Mouse (Mus musculus): ENCODE measurements around the gene Hoxa3. TPM values are rescaled to one million over a fixed set of nuclear protein-coding genes. Genes with fewer than 3 reads are reported as not detected.

Gene Hoxa3
- polyA plus RNA-seq, 1 experiment from 2014 or later: 8.2 TPM

DNA sequence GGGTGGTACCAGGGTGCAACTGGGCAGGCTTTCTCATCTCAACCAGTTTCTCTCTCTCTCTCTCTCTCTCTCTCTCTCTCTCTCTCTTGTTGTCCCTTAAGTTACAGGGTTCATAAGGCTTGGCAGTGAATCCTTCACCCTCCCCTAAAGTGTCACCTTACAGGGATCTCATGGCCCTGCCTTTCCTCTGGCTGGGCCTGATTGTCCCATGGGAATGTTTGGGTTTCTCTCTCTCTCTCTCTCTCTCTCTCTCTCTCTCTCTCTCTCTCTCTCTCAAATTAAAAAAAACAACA, 5.5 kb downstream of the Hoxa3 start:
- Histone ChIP-seq H3K4me2 (replicated peaks; ENCODE audit: low read depth, low read length) (peak overlapping the region; percentile 81), H3K9me3 (ENCODE audit: low read length) (no peaks in the 10 kb centered on the region), H3K4me3 (ENCODE audit: low read length) (peak overlapping the region; percentile 55), H3K27ac (ENCODE audit: low read length) (peak overlapping the region; percentile 56), H3K36me3 (ENCODE audit: insufficient read depth, low read length) (peaks cover 8% of the 10 kb centered on the region; the same call in 1 of the 2 replicates), H3K4me1 (ENCODE audit: insufficient read depth, low read length) (peaks cover 64% of the 10 kb centered on the region), H3K27me3 (ENCODE audit: insufficient read depth, low read length) (0 out of 2 replicates have a peak, but pooled peaks cover 4% of the 10 kb centered on the region), H3K9ac (replicated peaks; ENCODE audit: low read length) (peak overlapping the region; percentile 62)
- ATAC-seq (ENCODE audit: low FRiP score, low TSS enrichment): no peak

DNA sequence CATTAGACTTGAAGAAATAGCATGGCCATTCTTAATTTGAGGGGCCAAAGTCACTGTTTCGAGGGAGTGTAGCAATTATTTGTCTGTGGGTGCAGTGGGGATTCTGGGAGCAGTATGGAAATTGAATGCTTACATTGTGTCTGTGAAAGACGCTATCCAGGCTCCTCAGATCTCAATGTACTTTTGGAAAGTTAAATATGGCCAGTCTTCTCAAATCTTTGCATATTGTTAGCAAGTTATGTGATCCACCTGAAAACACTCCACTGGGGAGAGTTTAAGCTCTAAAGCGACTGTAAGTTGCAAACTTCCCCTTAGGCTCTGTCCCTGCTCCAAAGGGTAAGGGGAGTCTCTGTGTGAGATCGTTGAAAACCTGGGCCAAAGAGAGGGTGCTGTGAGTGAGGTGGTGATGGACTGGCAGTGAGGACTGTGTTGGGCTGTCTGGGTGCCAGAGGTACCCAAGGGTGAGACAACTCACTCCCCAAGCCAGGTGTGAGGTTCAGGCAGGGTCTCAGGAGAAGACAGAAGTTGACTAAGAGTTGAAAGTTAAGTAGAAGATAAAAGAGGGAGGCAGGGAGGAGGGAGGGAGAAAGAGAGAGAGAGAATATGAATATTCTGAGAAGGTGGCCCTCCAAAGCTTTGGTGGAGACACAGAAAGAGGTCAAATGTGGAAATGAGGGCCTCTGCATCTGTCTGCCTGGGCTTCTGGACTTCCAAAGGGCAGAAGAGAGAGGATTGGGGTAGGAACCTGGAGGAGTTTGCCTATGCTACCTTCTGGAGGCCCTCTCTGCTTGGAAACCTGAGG, 6.1 kb downstream of the Hoxa3 start:
- Histone ChIP-seq H3K27ac (ENCODE audit: low read length) (peak overlapping the region; percentile 56), H3K27me3 (ENCODE audit: insufficient read depth, low read length) (0 out of 2 replicates have a peak, but pooled peaks cover 4% of the 10 kb centered on the region)

DNA sequence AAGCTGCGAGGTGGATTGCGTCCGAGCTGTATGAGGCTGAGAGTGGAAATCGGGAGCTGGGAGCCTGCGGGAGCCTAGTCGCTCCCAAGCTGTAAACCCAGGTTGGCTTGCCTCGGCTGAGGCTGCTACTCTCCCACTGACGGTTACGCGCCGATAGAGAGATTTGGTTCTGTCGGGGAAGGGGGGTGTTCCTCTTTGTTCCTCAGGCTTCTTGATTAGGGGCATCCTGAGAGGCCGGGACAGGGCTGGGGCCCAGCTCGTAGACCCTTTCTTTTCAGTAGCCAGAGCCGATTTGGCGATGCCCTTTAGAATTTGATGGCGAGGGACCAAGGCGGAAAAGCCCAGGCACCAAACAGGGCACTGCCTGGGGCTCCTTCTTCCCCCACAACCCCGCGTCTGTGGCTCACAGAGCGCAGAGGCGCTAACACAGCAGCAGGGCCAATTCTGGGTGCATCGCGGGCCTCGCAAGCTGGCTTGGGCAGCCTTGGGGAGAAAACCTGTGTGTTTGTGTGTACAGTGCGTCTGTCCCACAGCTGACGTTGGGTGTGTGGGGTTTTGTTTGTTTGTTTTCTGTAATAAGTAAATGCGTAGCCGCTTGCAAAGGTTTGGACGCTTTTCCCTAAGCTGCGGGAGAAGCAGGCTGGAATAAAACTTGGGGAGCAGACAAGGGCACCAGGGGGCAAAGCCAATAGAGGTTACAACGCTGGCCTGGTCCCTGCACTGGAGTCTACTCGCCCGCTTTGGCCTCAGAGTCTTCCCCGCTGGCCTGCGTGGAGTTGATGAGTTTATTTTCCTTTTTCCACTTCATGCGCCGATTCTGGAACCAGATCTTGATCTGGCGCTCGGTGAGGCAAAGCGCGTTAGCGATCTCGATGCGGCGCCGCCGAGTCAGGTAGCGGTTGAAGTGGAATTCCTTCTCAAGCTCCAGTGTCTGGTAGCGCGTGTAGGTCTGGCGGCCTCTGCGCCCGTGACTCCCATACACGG, 7.2 kb downstream of the Hoxa3 start:
- peaks cover 77% of the 10 kb centered on the region for H3K4me1 ChIP-seq (ENCODE audit: insufficient read depth, low read length)

More for the DNA sequence above, 6.1 kb downstream of the Hoxa3 start:
- Histone ChIP-seq H3K4me3 (ENCODE audit: low read length) (peak overlapping the region; percentile 55), H3K9ac (replicated peaks; ENCODE audit: low read length) (peak overlapping the region; percentile 62), H3K4me2 (replicated peaks; ENCODE audit: low read depth, low read length) (peak overlapping the region; percentile 81), H3K9me3 (ENCODE audit: low read length) (no peaks in the 10 kb centered on the region), H3K4me1 (ENCODE audit: insufficient read depth, low read length) (peaks cover 69% of the 10 kb centered on the region), H3K36me3 (ENCODE audit: insufficient read depth, low read length) (peaks cover 8% of the 10 kb centered on the region; the same call in 1 of the 2 replicates)
- ATAC-seq (ENCODE audit: low FRiP score, low TSS enrichment): no peak
- WGBS: 18% methylated on average over 4 of the region's 4 CpGs

DNA sequence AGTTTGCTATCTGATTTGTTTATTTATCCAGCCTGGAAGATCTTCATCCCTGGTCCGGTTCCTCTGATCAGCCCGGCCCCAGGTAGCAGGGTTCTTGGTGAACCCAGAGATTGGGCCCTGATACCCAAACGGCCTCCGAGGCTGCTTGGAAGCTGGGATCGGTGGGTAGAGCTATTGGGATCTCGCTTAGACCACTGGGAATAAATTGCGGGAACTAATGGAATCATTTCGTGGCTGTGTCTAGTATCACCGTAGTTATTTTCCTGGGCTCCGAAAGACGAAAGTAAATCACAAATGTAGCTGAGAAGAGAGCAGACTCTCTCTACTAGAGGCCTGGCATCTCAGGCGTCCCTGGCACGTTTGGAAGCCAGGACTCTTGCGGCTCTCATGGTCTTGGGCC, 7.9 kb downstream of the Hoxa3 start:
- H3K27me3 ChIP-seq (ENCODE audit: insufficient read depth, low read length): 0 out of 2 replicates have a peak, but pooled peaks cover 5% of the 10 kb centered on the region
- H3K27ac ChIP-seq (ENCODE audit: low read length): peak overlapping the region; percentile 43
- peaks cover 82% of the 10 kb centered on the region for H3K4me1 ChIP-seq (ENCODE audit: insufficient read depth, low read length)
- H3K4me3 ChIP-seq (ENCODE audit: low read length): peak overlapping the region; percentile 55
- peak overlapping the region; percentile 81 for H3K4me2 ChIP-seq (replicated peaks; ENCODE audit: low read depth, low read length)
- ATAC-seq (ENCODE audit: low FRiP score, low TSS enrichment): no peak
- H3K9ac ChIP-seq (replicated peaks; ENCODE audit: low read length): peak overlapping the region; percentile 62
- H3K36me3 ChIP-seq (ENCODE audit: insufficient read depth, low read length): peaks cover 18% of the 10 kb centered on the region; the same call in 1 of the 2 replicates
- no peaks in the 10 kb centered on the region for H3K9me3 ChIP-seq (ENCODE audit: low read length)
- WGBS: 14% methylated on average over 14 of the region's 14 CpGs

More for the DNA sequence above, 7.2 kb downstream of the Hoxa3 start:
- WGBS: 14% methylated on average over 55 of the region's 55 CpGs
- ATAC-seq (ENCODE audit: low FRiP score, low TSS enrichment): no peak
- H3K9ac ChIP-seq (replicated peaks; ENCODE audit: low read length): peak overlapping the region; percentile 62
- peak overlapping the region; percentile 55 for H3K4me3 ChIP-seq (ENCODE audit: low read length)
- H3K27ac ChIP-seq (ENCODE audit: low read length): peak overlapping the region; percentile 43
- H3K4me2 ChIP-seq (replicated peaks; ENCODE audit: low read depth, low read length): peak overlapping the region; percentile 81
- no peaks in the 10 kb centered on the region for H3K9me3 ChIP-seq (ENCODE audit: low read length)
- 0 out of 2 replicates have a peak, but pooled peaks cover 6% of the 10 kb centered on the region for H3K27me3 ChIP-seq (ENCODE audit: insufficient read depth, low read length)
- peaks cover 17% of the 10 kb centered on the region; the same call in 1 of the 2 replicates for H3K36me3 ChIP-seq (ENCODE audit: insufficient read depth, low read length)

DNA sequence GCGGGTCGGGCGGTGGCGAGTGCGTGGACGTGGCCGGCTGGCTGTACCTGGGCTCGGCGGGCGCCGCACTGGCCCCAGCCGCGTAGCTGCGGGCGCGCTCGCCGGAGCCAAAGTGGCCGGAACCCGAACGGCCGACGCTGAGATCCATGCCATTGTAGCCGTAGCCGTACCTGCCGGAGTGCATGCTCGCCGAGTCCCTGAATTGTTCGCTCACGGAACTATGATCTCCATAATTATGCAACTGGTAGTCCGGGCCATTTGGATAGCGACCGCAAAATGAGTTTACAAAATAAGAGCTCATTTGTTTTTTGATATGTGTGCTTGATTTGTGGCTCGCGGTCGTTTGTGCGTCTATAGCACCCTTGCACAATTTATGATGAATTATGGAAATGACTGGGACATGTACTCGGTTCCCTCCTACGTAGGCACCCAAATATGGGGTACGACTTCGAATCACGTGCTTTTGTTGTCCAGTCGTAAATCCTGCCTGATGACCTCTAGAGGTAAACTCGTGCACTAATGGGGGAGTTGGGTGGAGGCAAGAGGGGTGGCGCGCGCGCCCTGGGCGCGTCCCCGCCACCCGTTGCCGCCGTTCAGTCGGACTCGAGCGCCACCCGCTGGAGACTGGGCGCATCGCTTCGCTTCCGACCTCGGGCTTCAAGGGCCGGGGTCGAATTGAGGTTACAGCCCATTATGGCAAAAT, 8.9 kb downstream of the Hoxa3 start, which contains the start of gene Hoxa5:
TSS of gene Hoxa5 (minus strand) at position 538 of the 703 bp plus-strand sequence.
- H3K27ac ChIP-seq (ENCODE audit: low read length): peak within 1 kb of the TSS; percentile 78
- H3K36me3 ChIP-seq (ENCODE audit: insufficient read depth, low read length): peaks cover 18% of the 10 kb centered on the region; the same call in 1 of the 2 replicates
- H3K9ac ChIP-seq (replicated peaks; ENCODE audit: low read length): peak within 1 kb of the TSS; percentile 78
- peak within 1 kb of the TSS; percentile 55 for H3K4me3 ChIP-seq (ENCODE audit: low read length)
- no peaks in the 10 kb centered on the region for H3K9me3 ChIP-seq (ENCODE audit: low read length)
- WGBS: under 1% methylated on average over 62 of the region's 65 CpGs
- peaks cover 81% of the 10 kb centered on the region for H3K4me1 ChIP-seq (ENCODE audit: insufficient read depth, low read length)
- ATAC-seq (ENCODE audit: low FRiP score, low TSS enrichment): peak; percentile 70
- peak within 1 kb of the TSS; percentile 81 for H3K4me2 ChIP-seq (replicated peaks; ENCODE audit: low read depth, low read length)
- H3K27me3 ChIP-seq (ENCODE audit: insufficient read depth, low read length): 0 out of 2 replicates have a peak, but pooled peaks cover 5% of the 10 kb centered on the region

DNA sequence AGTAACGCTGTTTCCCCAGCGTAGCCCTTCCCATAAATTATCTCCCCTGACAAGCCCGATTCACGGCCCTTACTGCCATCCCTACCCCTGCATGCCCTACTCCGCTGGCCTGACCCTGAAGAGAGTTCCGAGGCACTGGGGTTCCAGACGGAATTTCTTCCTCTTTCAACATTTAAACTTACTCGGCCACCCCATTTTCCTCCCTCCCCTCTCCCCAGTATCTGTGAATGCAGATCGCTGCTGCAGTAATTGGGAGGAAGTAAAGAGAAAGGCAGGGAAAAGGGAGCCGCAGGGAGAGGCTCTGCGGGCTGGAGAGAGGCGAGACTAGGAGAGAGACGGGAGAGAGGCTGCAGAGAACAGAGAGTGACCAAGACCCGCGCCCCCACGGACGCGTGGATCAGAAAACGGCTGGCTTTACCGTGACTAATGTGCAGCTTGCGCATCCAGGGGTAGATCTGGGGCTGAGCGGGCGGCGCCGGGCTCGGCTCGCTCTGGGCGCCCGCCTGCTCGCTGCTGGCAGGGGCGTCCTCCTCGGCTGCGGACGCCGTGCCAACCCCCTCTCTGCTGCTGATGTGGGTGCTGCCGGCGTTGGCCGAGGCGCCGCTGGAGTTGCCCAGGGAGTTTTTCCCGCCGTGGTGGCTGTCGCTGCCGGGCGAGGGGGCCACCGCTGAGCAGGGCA, 9.6 kb downstream of the Hoxa3 start:
- peaks cover 85% of the 10 kb centered on the region for H3K4me1 ChIP-seq (ENCODE audit: insufficient read depth, low read length)
- no peaks in the 10 kb centered on the region for H3K9me3 ChIP-seq (ENCODE audit: low read length)
- H3K9ac ChIP-seq (replicated peaks; ENCODE audit: low read length): peak overlapping the region; percentile 78
- peak overlapping the region; percentile 81 for H3K4me2 ChIP-seq (replicated peaks; ENCODE audit: low read depth, low read length)
- 2% methylated on average over 33 of the region's 46 CpGs for WGBS
- no peak for ATAC-seq (ENCODE audit: low FRiP score, low TSS enrichment)
- H3K36me3 ChIP-seq (ENCODE audit: insufficient read depth, low read length): peaks cover 18% of the 10 kb centered on the region; the same call in 1 of the 2 replicates
- H3K27me3 ChIP-seq (ENCODE audit: insufficient read depth, low read length): 0 out of 2 replicates have a peak, but pooled peaks cover 5% of the 10 kb centered on the region
- H3K27ac ChIP-seq (ENCODE audit: low read length): peak overlapping the region; percentile 78
- H3K4me3 ChIP-seq (ENCODE audit: low read length): peak overlapping the region; percentile 55

DNA sequence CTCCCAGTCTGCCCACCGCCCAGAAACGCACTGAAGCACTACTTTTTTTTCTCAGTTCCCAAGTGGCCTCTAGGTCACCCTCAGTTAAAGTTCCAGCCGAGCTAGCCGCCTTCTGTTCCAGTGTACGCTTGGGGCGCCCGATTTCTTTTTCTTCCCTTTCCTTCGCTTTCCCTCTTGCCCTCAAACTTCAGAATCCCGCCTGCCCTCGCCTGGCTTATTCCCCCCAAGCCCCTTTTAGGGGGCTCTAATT, 10.1 kb downstream of the Hoxa3 start:
- Histone ChIP-seq H3K4me1 (ENCODE audit: insufficient read depth, low read length) (peaks cover 85% of the 10 kb centered on the region), H3K27ac (ENCODE audit: low read length) (peak overlapping the region; percentile 78), H3K9ac (replicated peaks; ENCODE audit: low read length) (peak overlapping the region; percentile 78), H3K36me3 (ENCODE audit: insufficient read depth, low read length) (peaks cover 18% of the 10 kb centered on the region; the same call in 1 of the 2 replicates), H3K4me3 (ENCODE audit: low read length) (peak overlapping the region; percentile 55), H3K4me2 (replicated peaks; ENCODE audit: low read depth, low read length) (peak overlapping the region; percentile 81), H3K9me3 (ENCODE audit: low read length) (no peaks in the 10 kb centered on the region), H3K27me3 (ENCODE audit: insufficient read depth, low read length) (0 out of 2 replicates have a peak, but pooled peaks cover 5% of the 10 kb centered on the region)
- ATAC-seq (ENCODE audit: low FRiP score, low TSS enrichment): no peak
- WGBS: 6% methylated on average over 10 of the region's 10 CpGs

DNA sequence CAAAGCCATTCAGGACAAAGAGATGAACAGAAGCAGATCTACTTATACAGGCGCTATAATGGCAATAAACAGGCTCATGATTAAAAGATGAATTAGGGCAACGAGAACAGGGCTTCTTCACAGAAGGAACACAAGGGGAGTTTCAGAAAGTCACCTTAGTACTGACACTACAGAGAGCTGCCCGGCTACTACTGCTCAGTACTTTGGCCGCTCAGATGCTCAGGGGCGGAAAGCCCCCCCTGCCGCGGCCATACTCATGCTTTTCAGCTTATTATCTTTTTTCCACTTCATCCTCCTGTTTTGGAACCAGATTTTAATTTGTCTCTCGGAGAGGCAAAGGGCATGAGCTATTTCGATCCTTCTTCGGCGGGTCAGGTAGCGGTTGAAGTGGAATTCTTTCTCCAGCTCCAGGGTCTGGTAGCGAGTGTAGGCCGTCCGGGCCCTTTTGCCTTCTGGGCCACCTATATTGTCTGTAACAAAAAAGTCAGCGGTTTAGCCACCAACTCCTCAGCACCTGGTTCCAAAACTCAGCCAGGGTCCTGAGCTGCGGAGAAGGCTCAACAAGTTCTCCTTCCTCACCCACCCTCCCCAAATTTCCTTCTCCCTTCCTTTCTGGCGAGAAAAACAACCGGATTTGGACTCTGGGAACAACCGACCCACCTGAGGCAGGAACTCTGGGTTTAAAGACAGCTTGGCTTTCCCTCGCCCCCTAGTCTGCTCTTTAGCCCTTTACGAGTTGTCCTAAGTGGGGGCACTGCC, 10.6 kb downstream of the Hoxa3 start:
- WGBS: 20% methylated on average over 22 of the region's 22 CpGs
- Histone ChIP-seq H3K9ac (replicated peaks; ENCODE audit: low read length) (peak overlapping the region; percentile 78), H3K27me3 (ENCODE audit: insufficient read depth, low read length) (0 out of 2 replicates have a peak, but pooled peaks cover 5% of the 10 kb centered on the region), H3K4me3 (ENCODE audit: low read length) (peak overlapping the region; percentile 55), H3K9me3 (ENCODE audit: low read length) (no peaks in the 10 kb centered on the region), H3K36me3 (ENCODE audit: insufficient read depth, low read length) (peaks cover 18% of the 10 kb centered on the region; the same call in 1 of the 2 replicates), H3K4me2 (replicated peaks; ENCODE audit: low read depth, low read length) (peak overlapping the region; percentile 81), H3K27ac (ENCODE audit: low read length) (peak overlapping the region; percentile 78), H3K4me1 (ENCODE audit: insufficient read depth, low read length) (peaks cover 87% of the 10 kb centered on the region)
- ATAC-seq (ENCODE audit: low FRiP score, low TSS enrichment): no peak
